Mouse (Mus musculus): ENCODE measurements at regions not wholly inside any gene's neighbourhood (a gene's known extent, or its start where the extent isn't known, plus 50 kb on each side); places are given as distances from the start of the nearest gene placed in this dataset.

GRCm38 (mm10) chr14:106190721-106191120, 84.7 kb downstream of the Trim52 start:
- Histone ChIP-seq H3K4me2 (replicated peaks; ENCODE audit: low read depth, low read length) (no peak overlapping the region), H3K27ac (ENCODE audit: low read length) (no peak overlapping the region), H3K4me3 (ENCODE audit: low read depth, low read length) (no peak overlapping the region), H3K27me3 (ENCODE audit: control insufficient read depth, insufficient read depth, low read length) (no peaks in the 10 kb centered on the region), H3K36me3 (ENCODE audit: control insufficient read depth, insufficient read depth, low read length) (no peaks in the 10 kb centered on the region), H3K9ac (replicated peaks; ENCODE audit: low read depth, low read length) (no peak overlapping the region), H3K9me3 (ENCODE audit: control insufficient read depth, low read depth, low read length) (no peaks in the 10 kb centered on the region), H3K4me1 (ENCODE audit: control insufficient read depth, insufficient read depth, low read length) (no peaks in the 10 kb centered on the region)
- ATAC-seq (ENCODE audit: insufficient number of reproducible peaks, insufficient read depth, low FRiP score, low read depth): no peak
- 61% methylated on average over 4 of the region's 4 CpGs for WGBS

DNA sequence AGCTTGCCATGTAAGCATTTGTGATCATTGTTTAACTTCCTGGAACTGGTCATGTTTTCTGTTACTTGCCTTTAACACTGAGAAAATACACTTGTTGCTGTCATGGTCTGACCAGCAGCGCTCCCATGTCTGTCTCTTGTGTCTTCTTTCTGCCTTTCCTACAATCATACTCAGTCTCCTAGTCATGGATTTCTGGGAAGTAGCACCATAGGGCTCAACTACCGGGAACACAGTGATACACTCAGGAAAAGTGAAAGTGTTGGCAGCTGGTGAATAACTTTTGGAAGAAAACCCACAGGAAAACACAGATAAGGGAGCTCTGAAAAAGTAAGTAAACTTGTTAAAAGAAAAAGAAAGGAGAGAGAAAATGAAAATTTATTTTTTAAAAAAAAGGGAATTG, 87.6 kb downstream of the Trim52 start:
- Histone ChIP-seq H3K27me3 (ENCODE audit: control insufficient read depth, insufficient read depth, low read length) (no peaks in the 10 kb centered on the region), H3K36me3 (ENCODE audit: control insufficient read depth, insufficient read depth, low read length) (no peaks in the 10 kb centered on the region), H3K27ac (ENCODE audit: low read length) (no peak overlapping the region), H3K9me3 (ENCODE audit: control insufficient read depth, low read depth, low read length) (no peaks in the 10 kb centered on the region), H3K4me3 (ENCODE audit: low read depth, low read length) (no peak overlapping the region), H3K4me1 (ENCODE audit: control insufficient read depth, insufficient read depth, low read length) (no peaks in the 10 kb centered on the region), H3K9ac (replicated peaks; ENCODE audit: low read depth, low read length) (no peak overlapping the region), H3K4me2 (replicated peaks; ENCODE audit: low read depth, low read length) (no peak overlapping the region)
- WGBS: 77% methylated on average over 2 of the region's 2 CpGs
- no peak for ATAC-seq (ENCODE audit: insufficient number of reproducible peaks, insufficient read depth, low FRiP score, low read depth)

- Histone ChIP-seq H3K27me3 (ENCODE audit: control insufficient read depth, insufficient read depth, low read length) (no peaks in the 10 kb centered on the region), H3K27ac (ENCODE audit: low read length) (no peak overlapping the region), H3K9me3 (ENCODE audit: control insufficient read depth, low read depth, low read length) (no peaks in the 10 kb centered on the region), H3K4me3 (ENCODE audit: low read depth, low read length) (no peak overlapping the region), H3K4me2 (replicated peaks; ENCODE audit: low read depth, low read length) (no peak overlapping the region), H3K36me3 (ENCODE audit: control insufficient read depth, insufficient read depth, low read length) (no peaks in the 10 kb centered on the region), H3K9ac (replicated peaks; ENCODE audit: low read depth, low read length) (no peak overlapping the region), H3K4me1 (ENCODE audit: control insufficient read depth, insufficient read depth, low read length) (no peaks in the 10 kb centered on the region)
- WGBS: 83% methylated on average over 1 of the region's 1 CpGs
- no peak for ATAC-seq (ENCODE audit: insufficient number of reproducible peaks, insufficient read depth, low FRiP score, low read depth)
Observed at GRCm38 (mm10) chr14:106194104-106194503, 88.1 kb downstream of the Trim52 start.

- Histone ChIP-seq H3K9me3 (ENCODE audit: control insufficient read depth, low read depth, low read length) (no peaks in the 10 kb centered on the region), H3K4me1 (ENCODE audit: control insufficient read depth, insufficient read depth, low read length) (no peaks in the 10 kb centered on the region), H3K9ac (replicated peaks; ENCODE audit: low read depth, low read length) (no peak overlapping the region), H3K27me3 (ENCODE audit: control insufficient read depth, insufficient read depth, low read length) (no peaks in the 10 kb centered on the region), H3K36me3 (ENCODE audit: control insufficient read depth, insufficient read depth, low read length) (no peaks in the 10 kb centered on the region), H3K27ac (ENCODE audit: low read length) (no peak overlapping the region), H3K4me3 (ENCODE audit: low read depth, low read length) (no peak overlapping the region), H3K4me2 (replicated peaks; ENCODE audit: low read depth, low read length) (no peak overlapping the region)
- 44% methylated on average over 1 of the region's 1 CpGs for whole genome bisulfite sequencing
- no peak for ATAC-seq (ENCODE audit: insufficient number of reproducible peaks, insufficient read depth, low FRiP score, low read depth)
Observed at GRCm38 (mm10) chr14:106197826-106198225, 91.8 kb downstream of the Trim52 start.

GRCm38 (mm10) chr14:106199109-106199508, 93.1 kb downstream of the Trim52 start:
- H3K4me3 ChIP-seq (ENCODE audit: low read depth, low read length): no peak overlapping the region
- H3K9ac ChIP-seq (replicated peaks; ENCODE audit: low read depth, low read length): no peak overlapping the region
- no peaks in the 10 kb centered on the region for H3K4me1 ChIP-seq (ENCODE audit: control insufficient read depth, insufficient read depth, low read length)
- H3K4me2 ChIP-seq (replicated peaks; ENCODE audit: low read depth, low read length): no peak overlapping the region
- H3K27me3 ChIP-seq (ENCODE audit: control insufficient read depth, insufficient read depth, low read length): no peaks in the 10 kb centered on the region
- 83% methylated on average over 2 of the region's 2 CpGs for WGBS
- H3K36me3 ChIP-seq (ENCODE audit: control insufficient read depth, insufficient read depth, low read length): no peaks in the 10 kb centered on the region
- H3K9me3 ChIP-seq (ENCODE audit: control insufficient read depth, low read depth, low read length): no peaks in the 10 kb centered on the region
- no peak overlapping the region for H3K27ac ChIP-seq (ENCODE audit: low read length)
- no peak for ATAC-seq (ENCODE audit: insufficient number of reproducible peaks, insufficient read depth, low FRiP score, low read depth)

- H3K27ac ChIP-seq (ENCODE audit: low read length): no peak overlapping the region
- 32% methylated on average over 1 of the region's 1 CpGs for WGBS
- H3K4me1 ChIP-seq (ENCODE audit: control insufficient read depth, insufficient read depth, low read length): no peaks in the 10 kb centered on the region
- H3K4me2 ChIP-seq (replicated peaks; ENCODE audit: low read depth, low read length): no peak overlapping the region
- H3K36me3 ChIP-seq (ENCODE audit: control insufficient read depth, insufficient read depth, low read length): no peaks in the 10 kb centered on the region
- ATAC-seq (ENCODE audit: insufficient number of reproducible peaks, insufficient read depth, low FRiP score, low read depth): no peak
- H3K4me3 ChIP-seq (ENCODE audit: low read depth, low read length): no peak overlapping the region
- no peaks in the 10 kb centered on the region for H3K27me3 ChIP-seq (ENCODE audit: control insufficient read depth, insufficient read depth, low read length)
- no peak overlapping the region for H3K9ac ChIP-seq (replicated peaks; ENCODE audit: low read depth, low read length)
- H3K9me3 ChIP-seq (ENCODE audit: control insufficient read depth, low read depth, low read length): no peaks in the 10 kb centered on the region
Observed at GRCm38 (mm10) chr14:106199536-106200319, 93.7 kb downstream of the Trim52 start.

GRCm38 (mm10) chr14:106211062-106211461, 105.1 kb downstream of the Trim52 start:
- 52% methylated on average over 2 of the region's 2 CpGs for WGBS
- H3K4me2 ChIP-seq (replicated peaks; ENCODE audit: low read depth, low read length): no peak overlapping the region
- no peak overlapping the region for H3K27ac ChIP-seq (ENCODE audit: low read length)
- H3K27me3 ChIP-seq (ENCODE audit: control insufficient read depth, insufficient read depth, low read length): no peaks in the 10 kb centered on the region
- ATAC-seq (ENCODE audit: insufficient number of reproducible peaks, insufficient read depth, low FRiP score, low read depth): no peak
- no peaks in the 10 kb centered on the region for H3K9me3 ChIP-seq (ENCODE audit: control insufficient read depth, low read depth, low read length)
- H3K9ac ChIP-seq (replicated peaks; ENCODE audit: low read depth, low read length): no peak overlapping the region
- H3K4me3 ChIP-seq (ENCODE audit: low read depth, low read length): no peak overlapping the region
- no peaks in the 10 kb centered on the region for H3K4me1 ChIP-seq (ENCODE audit: control insufficient read depth, insufficient read depth, low read length)
- no peaks in the 10 kb centered on the region for H3K36me3 ChIP-seq (ENCODE audit: control insufficient read depth, insufficient read depth, low read length)

DNA sequence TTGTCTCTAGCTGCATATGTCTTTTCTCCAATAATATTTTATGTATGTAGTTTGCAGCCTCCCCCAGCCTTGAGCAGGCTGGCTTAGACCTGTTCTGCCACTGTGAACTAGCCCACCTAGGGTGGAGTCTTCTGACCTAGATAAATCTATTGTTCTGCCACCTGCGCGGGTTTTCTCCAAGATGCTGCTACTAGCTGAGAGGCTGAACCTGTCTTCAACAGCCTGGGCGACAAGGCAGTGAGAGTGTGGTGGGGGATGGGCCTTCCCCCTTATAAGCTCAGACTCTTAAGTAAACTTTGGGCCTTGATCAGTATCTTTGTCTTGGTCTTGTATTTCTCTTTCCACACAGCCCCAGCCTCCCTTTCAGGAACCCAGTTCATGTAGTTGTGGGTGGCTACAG, 111.7 kb downstream of the Trim52 start:
- no peak overlapping the region for H3K4me2 ChIP-seq (replicated peaks; ENCODE audit: low read depth, low read length)
- no peaks in the 10 kb centered on the region for H3K4me1 ChIP-seq (ENCODE audit: control insufficient read depth, insufficient read depth, low read length)
- H3K9ac ChIP-seq (replicated peaks; ENCODE audit: low read depth, low read length): no peak overlapping the region
- no peaks in the 10 kb centered on the region for H3K27me3 ChIP-seq (ENCODE audit: control insufficient read depth, insufficient read depth, low read length)
- no peak overlapping the region for H3K4me3 ChIP-seq (ENCODE audit: low read depth, low read length)
- WGBS: 79% methylated on average over 3 of the region's 3 CpGs
- no peaks in the 10 kb centered on the region for H3K9me3 ChIP-seq (ENCODE audit: control insufficient read depth, low read depth, low read length)
- H3K36me3 ChIP-seq (ENCODE audit: control insufficient read depth, insufficient read depth, low read length): no peaks in the 10 kb centered on the region
- no peak overlapping the region for H3K27ac ChIP-seq (ENCODE audit: low read length)
- ATAC-seq (ENCODE audit: insufficient number of reproducible peaks, insufficient read depth, low FRiP score, low read depth): no peak

- ATAC-seq (ENCODE audit: insufficient number of reproducible peaks, insufficient read depth, low FRiP score, low read depth): no peak
- 66% methylated on average over 5 of the region's 5 CpGs for WGBS
Observed at GRCm38 (mm10) chr14:106219293-106219797, 113.3 kb downstream of the Trim52 start.

More at GRCm38 (mm10) chr14:106219293-106219797, 113.3 kb downstream of the Trim52 start:
- Histone ChIP-seq H3K9ac (replicated peaks; ENCODE audit: low read depth, low read length) (no peak overlapping the region), H3K36me3 (ENCODE audit: control insufficient read depth, insufficient read depth, low read length) (no peaks in the 10 kb centered on the region), H3K9me3 (ENCODE audit: control insufficient read depth, low read depth, low read length) (no peaks in the 10 kb centered on the region), H3K4me2 (replicated peaks; ENCODE audit: low read depth, low read length) (no peak overlapping the region), H3K27me3 (ENCODE audit: control insufficient read depth, insufficient read depth, low read length) (no peaks in the 10 kb centered on the region), H3K4me1 (ENCODE audit: control insufficient read depth, insufficient read depth, low read length) (no peaks in the 10 kb centered on the region), H3K4me3 (ENCODE audit: low read depth, low read length) (no peak overlapping the region), H3K27ac (ENCODE audit: low read length) (no peak overlapping the region)

Measured in stomach, embryonic 14.5 days (tissue).